Mouse (Mus musculus) hindbrain, postnatal 0 days (tissue): Measurements from ENCODE around the gene Dnajb4. TPM values are rescaled to one million over a fixed set of nuclear protein-coding genes. Genes with fewer than 3 reads are reported as not detected.

Experiments used
- ATAC-seq: fragments of 200-750 bp; cut with Nextera tagmentation; 2 replicates; pipeline ENCODE4 v1.8.0; 2017; ENCODE audit warnings: mild to moderate bottlenecking, moderate TSS enrichment, moderate library complexity
- DNase-seq: peaks from one replicate; pipeline ENCODE4 v3.0.0-alpha.2; 2015; ENCODE audit warnings: low spot score
- H3K27ac ChIP-seq: fragments of 300-500 bp; sonication (generic); 2 replicates; pipeline ENCODE4 v1.5.1; 2014; ENCODE audit warnings: mild to moderate bottlenecking
- H3K27me3 ChIP-seq: fragments of 300-500 bp; sonication (generic); 2 replicates; pipeline ENCODE4 v1.6.1; 2014; ENCODE audit warnings: low read length, mixed read lengths; ENCODE audit not compliant: insufficient read depth
- H3K36me3 ChIP-seq: fragments of 300-500 bp; sonication (generic); 2 replicates; pipeline ENCODE4 v1.6.1; 2014; ENCODE audit warnings: low read length, mixed read lengths; ENCODE audit not compliant: insufficient read depth
- H3K4me1 ChIP-seq: fragments of 300-500 bp; sonication (generic); 2 replicates; pipeline ENCODE4 v1.6.1; 2014; ENCODE audit warnings: antibody characterized with exemption, low read length, mixed read lengths; ENCODE audit not compliant: insufficient read depth
- H3K4me2 ChIP-seq: fragments of 300-500 bp; sonication (generic); 2 replicates; pipeline ENCODE4 v1.6.1; 2014; ENCODE audit warnings: low read depth, mild to moderate bottlenecking, low read length, moderate library complexity, mixed read lengths
- H3K4me3 ChIP-seq: fragments of 300-500 bp; sonication (generic); 2 replicates; pipeline ENCODE4 v1.5.1; 2014; ENCODE audit warnings: low read length
- H3K9ac ChIP-seq: fragments of 300-500 bp; sonication (generic); replicated peaks from 2 replicates; pipeline ENCODE4 v1.6.1; 2014; ENCODE audit warnings: mild to moderate bottlenecking, low read length, moderate library complexity, mixed read lengths
- H3K9me3 ChIP-seq: fragments of 300-500 bp; sonication (generic); 2 replicates; pipeline ENCODE4 v1.6.1; 2016; ENCODE audit warnings: low read length, mixed read lengths
- CTCF ChIP-seq: IDR thresholded peaks from 2 replicates; pipeline ENCODE4 v1.5.1; 2016; ENCODE audit warnings: antibody characterized with exemption, control low read depth, low read depth
- WGBS: fragments of 180-500 bp; shearing (Covaris S2); extraction: QIAGEN DNeasy Blood & Tissue Kit; methylation state at CpG from one replicate; pipeline ENCODE4 v1.1.7; 2014; 5-methylcytosine and 5-hydroxymethylcytosine counted together
- polyA plus RNA-seq: library from polyadenylated mRNA; unstranded; fragments of >200 nt; fragmentation: Nextera tagmentation; extraction: Ambion mirVana; gene quantifications from 2 replicates; pipeline ENCODE4 v1.2.1, GENCODE M21; 2015
- total RNA-seq: library from RNA; depleted of rRNA; stranded (reverse); fragments of >200 nt; gene quantifications from 2 replicates; pipeline ENCODE4 v1.2.3, GENCODE M21; 2014

Dnajb4 gene
- total and polyA plus RNA-seq, 2 experiments from 2014 or later, result 40.8 to 47.8 TPM

GRCm38 (mm10) chr3:152178816-152179215, 31.3 kb downstream of the Dnajb4 start:
- 89% methylated on average over 4 of the region's 4 CpGs for WGBS
- Histone ChIP-seq H3K4me3 (no peak overlapping the region), H3K4me1 (no peaks in the 10 kb centered on the region), H3K27ac (no peak overlapping the region), H3K36me3 (peaks cover 6% of the 10 kb centered on the region; the same call in 1 of the 2 replicates), H3K4me2 (no peak overlapping the region), H3K9me3 (no peaks in the 10 kb centered on the region), H3K27me3 (no peaks in the 10 kb centered on the region), H3K9ac (no peak overlapping the region)
- DNase-seq, result no peak
- TF ChIP-seq CTCF, result no peak
- ATAC-seq, result no peak

- no peak for TF ChIP-seq CTCF
- no peaks in the 10 kb centered on the region for H3K36me3 ChIP-seq
- no peak overlapping the region for H3K27ac ChIP-seq
- DNase-seq (no peak), ATAC-seq (no peak)
- 87% methylated on average over 7 of the region's 7 CpGs for WGBS
- no peaks in the 10 kb centered on the region for H3K9me3 ChIP-seq
- no peak overlapping the region for H3K4me2 ChIP-seq
- H3K4me1 ChIP-seq, result no peaks in the 10 kb centered on the region
- H3K27me3 ChIP-seq, result no peaks in the 10 kb centered on the region
- H3K9ac ChIP-seq, result no peak overlapping the region
- no peak overlapping the region for H3K4me3 ChIP-seq
Measured at GRCm38 (mm10) chr3:152172322-152172935, 37.7 kb downstream of the Dnajb4 start.

GRCm38 (mm10) chr3:152171862-152172261, 38.2 kb downstream of the Dnajb4 start:
- no peaks in the 10 kb centered on the region for H3K27me3 ChIP-seq
- no peaks in the 10 kb centered on the region for H3K4me1 ChIP-seq
- no peak overlapping the region for H3K9ac ChIP-seq
- 81% methylated on average over 7 of the region's 7 CpGs for WGBS
- H3K36me3 ChIP-seq, result no peaks in the 10 kb centered on the region
- TF ChIP-seq CTCF, result no peak
- no peak overlapping the region for H3K4me2 ChIP-seq
- H3K4me3 ChIP-seq, result no peak overlapping the region
- no peaks in the 10 kb centered on the region for H3K9me3 ChIP-seq
- ATAC-seq (no peak), DNase-seq (no peak)
- no peak overlapping the region for H3K27ac ChIP-seq

- WGBS, result 77% methylated on average over 2 of the region's 2 CpGs
- ATAC-seq (no peak), DNase-seq (no peak)
Measured at GRCm38 (mm10) chr3:152171236-152171635, 38.9 kb downstream of the Dnajb4 start.

GRCm38 (mm10) chr3:152170407-152170806, 39.7 kb downstream of the Dnajb4 start:
- H3K9me3 ChIP-seq, result no peaks in the 10 kb centered on the region
- H3K4me3 ChIP-seq, result no peak overlapping the region
- WGBS, result 24% methylated on average over 1 of the region's 1 CpGs
- H3K27me3 ChIP-seq, result no peaks in the 10 kb centered on the region
- no peak overlapping the region for H3K4me2 ChIP-seq
- no peak overlapping the region for H3K9ac ChIP-seq
- TF ChIP-seq CTCF, result no peak
- ATAC-seq (no peak), DNase-seq (no peak)
- H3K4me1 ChIP-seq, result peaks cover 7% of the 10 kb centered on the region; the same call in 1 of the 2 replicates
- H3K27ac ChIP-seq, result no peak overlapping the region
- H3K36me3 ChIP-seq, result no peaks in the 10 kb centered on the region

More at GRCm38 (mm10) chr3:152171236-152171635, 38.9 kb downstream of the Dnajb4 start:
- Histone ChIP-seq H3K27ac (no peak overlapping the region), H3K9ac (no peak overlapping the region), H3K4me1 (no peaks in the 10 kb centered on the region; the same call in 1 of the 2 replicates), H3K36me3 (no peaks in the 10 kb centered on the region), H3K4me2 (no peak overlapping the region), H3K4me3 (no peak overlapping the region), H3K27me3 (no peaks in the 10 kb centered on the region), H3K9me3 (no peaks in the 10 kb centered on the region)
- TF ChIP-seq CTCF, result no peak

GRCm38 (mm10) chr3:152168007-152168406, 42.1 kb downstream of the Dnajb4 start:
- ATAC-seq (no peak), DNase-seq (no peak)
- H3K27ac ChIP-seq, result no peak overlapping the region
- H3K36me3 ChIP-seq, result no peaks in the 10 kb centered on the region
- no peak overlapping the region for H3K4me3 ChIP-seq
- H3K27me3 ChIP-seq, result no peaks in the 10 kb centered on the region
- no peak overlapping the region for H3K9ac ChIP-seq
- H3K4me2 ChIP-seq, result no peak overlapping the region
- 94% methylated on average over 10 of the region's 10 CpGs for WGBS
- H3K9me3 ChIP-seq, result no peaks in the 10 kb centered on the region
- peaks cover 9% of the 10 kb centered on the region; the same call in 1 of the 2 replicates for H3K4me1 ChIP-seq
- no peak for TF ChIP-seq CTCF
